ENCODE assay signal across 8 mouse cellular contexts in genomic region chr9:122247430-122248027, GRCm38 (mm10). TPM values are rescaled to one million over a fixed set of nuclear protein-coding genes. Genes with fewer than 3 reads are reported as not detected.
DNase-seq lines count a peak whose midpoint lies in the region; ATAC-seq and TF ChIP-seq lines count a peak whose summit lies in the region.

No protein-coding gene starts in this region.

- DNase-seq in adrenal gland, postnatal 10 days: peak; percentile 87
- peak; percentile 84 for DNase-seq in embryonic facial prominence, embryonic 11.5 days (ENCODE audit: low spot score)
- peak; percentile 80 for DNase-seq in heart, postnatal 4 days
- peak; percentile 61 to 83 for DNase-seq in layer of hippocampus, adult 2 months (ENCODE audit: low spot score in 2 of 2)
- DNase-seq in lung, adult 2 months: peak; percentile 67
- peak; percentile 57 for DNase-seq in retina, adult 2 months (ENCODE audit: low read depth, low spot score)
- DNase-seq in thymus, postnatal 4 days: peak; percentile 86

- TF ChIP-seq POLR2A in lung, adult 2 months (IDR thresholded peaks at IDR 0.05; ENCODE audit: borderline replicate concordance, extremely low read depth, low read depth, low read length): no peak

- no peak overlapping the region for H3K4me2 ChIP-seq in embryonic facial prominence, embryonic 11.5 days (ENCODE audit: low read depth, low read length)

- no peak overlapping the region for H3K27ac ChIP-seq in embryonic facial prominence, embryonic 11.5 days (replicated peaks; ENCODE audit: low read depth, low read length)
- H3K27ac ChIP-seq in layer of hippocampus, adult 2 months: no peak overlapping the region

- TF ChIP-seq CTCF in E14TG2a.4 (conservative IDR thresholded peaks at IDR 0.05; ENCODE audit: low read length): peak; percentile 96
- TF ChIP-seq CTCF in layer of hippocampus, adult 2 months (conservative IDR thresholded peaks at IDR 0.05): peak; percentile 88
- peak; percentile 23; the same call in 1 of the 2 replicates for TF ChIP-seq CTCF in lung, adult 2 months (IDR thresholded peaks at IDR 0.05; ENCODE audit: insufficient read depth, low read length)

- peaks cover 11% of the 10 kb centered on the region for H3K4me1 ChIP-seq in E14TG2a.4 (replicated peaks; ENCODE audit: low read depth, low read length)
- no peaks in the 10 kb centered on the region for H3K4me1 ChIP-seq in embryonic facial prominence, embryonic 11.5 days (ENCODE audit: control insufficient read depth, insufficient read depth, low read length)
- no peaks in the 10 kb centered on the region for H3K4me1 ChIP-seq in lung, adult 2 months (ENCODE audit: control insufficient read depth, insufficient read depth, low read length)

- H3K27me3 ChIP-seq in E14TG2a.4 (ENCODE audit: insufficient read depth, low read length): 0 out of 2 replicates have a peak, but pooled peaks cover under 1% of the 10 kb centered on the region
- H3K27me3 ChIP-seq in embryonic facial prominence, embryonic 11.5 days (ENCODE audit: control insufficient read depth, insufficient read depth, low read length): no peaks in the 10 kb centered on the region

- 43% methylated on average over 13 of the region's 13 CpGs for WGBS in embryonic facial prominence, embryonic 11.5 days
- WGBS in lung, adult 2 months: 43% methylated on average over 13 of the region's 13 CpGs

- ATAC-seq in embryonic facial prominence, embryonic 11.5 days (replicated peaks; ENCODE audit: insufficient number of reproducible peaks, low FRiP score, low TSS enrichment, low read depth): no peak

- peaks cover 12% of the 10 kb centered on the region for H3K9me3 ChIP-seq in E14TG2a.4 (ENCODE audit: low read length)
- no peaks in the 10 kb centered on the region for H3K9me3 ChIP-seq in embryonic facial prominence, embryonic 11.5 days (replicated peaks; ENCODE audit: control insufficient read depth, low read length)

- no peak overlapping the region for H3K9ac ChIP-seq in embryonic facial prominence, embryonic 11.5 days (replicated peaks; ENCODE audit: low read length)

- no peak overlapping the region for H3K4me3 ChIP-seq in E14TG2a.4 (replicated peaks; ENCODE audit: low read length)
- no peak overlapping the region for H3K4me3 ChIP-seq in embryonic facial prominence, embryonic 11.5 days (ENCODE audit: low read depth, low read length)
- H3K4me3 ChIP-seq in layer of hippocampus, adult 2 months: no peak overlapping the region
- H3K4me3 ChIP-seq in lung, adult 2 months (replicated peaks; ENCODE audit: extremely low read depth, low read depth, low read length): no peak overlapping the region

- no peaks in the 10 kb centered on the region for H3K36me3 ChIP-seq in E14TG2a.4 (ENCODE audit: insufficient read depth, low read length)
- H3K36me3 ChIP-seq in embryonic facial prominence, embryonic 11.5 days (replicated peaks; ENCODE audit: control insufficient read depth, insufficient read depth, low read depth, low read length): no peaks in the 10 kb centered on the region

RNA-seq across cellular contexts. Expression of gene Ano10, which starts 46.7 kb away (rescaled TPM):
- 10 to 100 TPM; 50.7 to 58.8 TPM for total RNA-seq in adrenal gland, postnatal 10 days (2021)
- 35.2 and 40.1 TPM in 2 replicates for polyA plus RNA-seq in embryonic facial prominence, embryonic 11.5 days (2014; fragmentation: Nextera tagmentation; extraction: Ambion mirVana)
- 10 to 100 TPM; 23.7 to 25.5 TPM for total RNA-seq in heart, postnatal 4 days (2021)
- 10 to 100 TPM; 18.3 to 18.8 TPM for total RNA-seq in layer of hippocampus, adult 2 months (2021)
- polyA plus RNA-seq in lung, adult 2 months (2012; rRNA removed): 48.7 and 50.6 TPM in 2 replicates

Comparison
In these comparisons a context has a peak if more than half of its experiments do, and no peak if none do; other contexts are left out.
1. CTCF ChIP-seq: peak in every context shown above with its lines; median percentile 96 in E14TG2a.4; 88 in layer of hippocampus, adult 2 months; 23 in lung, adult 2 months.